ENCODE assay signal across 11 mouse cellular contexts in the genomic region with DNA sequence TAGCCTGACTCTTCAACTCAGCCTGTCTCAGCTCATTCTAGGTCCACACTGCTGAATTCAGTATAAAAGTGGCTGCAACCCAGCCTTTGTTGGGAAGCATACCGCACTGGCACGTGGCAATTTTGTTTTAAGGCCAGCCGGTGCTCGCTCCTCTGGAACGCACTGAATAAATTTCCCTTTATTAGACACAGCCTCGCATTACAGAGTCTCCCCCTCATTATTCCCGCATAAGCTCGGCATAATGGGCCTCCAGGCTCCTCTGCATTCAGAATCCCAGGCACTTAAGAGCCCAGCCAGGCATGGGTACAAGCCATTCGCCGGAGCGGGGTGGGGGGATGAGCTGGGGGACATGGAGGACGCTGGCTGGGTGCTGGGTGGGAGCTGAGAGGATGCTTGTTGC.
DNase-seq lines count a peak whose midpoint lies in the region; ATAC-seq and TF ChIP-seq lines count a peak whose summit lies in the region.
"Had no signal": no experiment of that assay in that cellular context is flagged by ENCODE, and none has a peak within 500 bp of the region (broad histone marks: within the 10 kb centered on the region; RNA-seq: fewer than 3 reads in every experiment).

No protein-coding gene starts in this region.

- H3K27ac ChIP-seq in forebrain, embryonic 16.5 days (ENCODE audit: low read length) = peak overlapping the region; percentile 70
- peak overlapping the region; percentile 74 for H3K27ac ChIP-seq in midbrain, embryonic 10.5 days (replicated peaks)

- H3K4me2 ChIP-seq in forebrain, embryonic 16.5 days (ENCODE audit: low read length) = no peak overlapping the region

- TF ChIP-seq POLR2A in brain, embryonic 14.5 days (IDR thresholded peaks at IDR 0.05; ENCODE audit: borderline replicate concordance, extremely low read depth, insufficient read depth, insufficient read length, poor library complexity, severe bottlenecking) = no peak

- ATAC-seq in forebrain, embryonic 16.5 days = peak; percentile 94

- TF ChIP-seq CTCF in brain, embryonic 14.5 days (IDR thresholded peaks at IDR 0.05; ENCODE audit: borderline replicate concordance, extremely low read depth, insufficient read depth, insufficient read length) = no peak

- peaks cover 11% of the 10 kb centered on the region for H3K4me1 ChIP-seq in forebrain, embryonic 16.5 days (replicated peaks; ENCODE audit: control insufficient read depth, insufficient read depth, low read length)
- H3K4me1 ChIP-seq in midbrain, embryonic 10.5 days = peaks cover 40% of the 10 kb centered on the region

- no peaks in the 10 kb centered on the region; the same call in 1 of the 2 replicates for H3K27me3 ChIP-seq in forebrain, embryonic 16.5 days (replicated peaks; ENCODE audit: control insufficient read depth, insufficient read depth, low read length)
- H3K27me3 ChIP-seq in midbrain, embryonic 10.5 days (ENCODE audit: low read depth, poor library complexity, severe bottlenecking) = peaks cover 26% of the 10 kb centered on the region

- H3K36me3 ChIP-seq in forebrain, embryonic 16.5 days (ENCODE audit: control insufficient read depth, insufficient read depth) = no peaks in the 10 kb centered on the region
- no peaks in the 10 kb centered on the region for H3K36me3 ChIP-seq in midbrain, embryonic 10.5 days
- H3K36me3 ChIP-seq: G1E had no signal

- 0 out of 2 replicates have a peak overlapping the region, but pooled peaks have one; percentile 3 for H3K9ac ChIP-seq in forebrain, embryonic 16.5 days (replicated peaks; ENCODE audit: low read depth, low read length)

- H3K9me3 ChIP-seq in forebrain, embryonic 16.5 days (ENCODE audit: control insufficient read depth, low read length) = no peaks in the 10 kb centered on the region
- H3K9me3 ChIP-seq in midbrain, embryonic 10.5 days (replicated peaks) = no peaks in the 10 kb centered on the region
- H3K9me3 ChIP-seq: G1E had no signal

- no peak overlapping the region for H3K4me3 ChIP-seq in forebrain, embryonic 16.5 days (replicated peaks; ENCODE audit: low read length)
- H3K4me3 ChIP-seq in midbrain, embryonic 10.5 days = peak overlapping the region; percentile 20; the same call in 1 of the 2 replicates

- peak; percentile 24 for DNase-seq in NIH3T3 (ENCODE audit: low read depth)
- DNase-seq in brain, embryonic 14.5 days (ENCODE audit: low read depth) = peak; percentile 96
- DNase-seq in midbrain, embryonic 10.5 days (ENCODE audit: low spot score) = peak; percentile 36
- DNase-seq in lung, postnatal 10 days = no peak
- no peak for DNase-seq in urinary bladder, adult 18-20 months (ENCODE audit: low spot score in 2 of 2)
- no peak for DNase-seq in thymus, postnatal 25 days
- DNase-seq: adrenal gland, adult 2 months; cerebellum, postnatal 10 days; thymus, postnatal 4 days had no signal

- WGBS in forebrain, embryonic 16.5 days = 8% methylated on average over 12 of the region's 12 CpGs
- 40% methylated on average over 12 of the region's 12 CpGs for WGBS in midbrain, embryonic 10.5 days

Comparison
In these comparisons a context has a peak if more than half of its experiments do, and no peak if none do; other contexts are left out.
1. DNase-seq: peak in NIH3T3 (single experiment), brain, embryonic 14.5 days (single experiment) and midbrain, embryonic 10.5 days (single experiment); none in lung, postnatal 10 days (single experiment), urinary bladder, adult 18-20 months (0 of 2) and thymus, postnatal 25 days (single experiment).